Mouse (Mus musculus) T-cell, adult 2 months (primary cell): ENCODE measurements at regions not wholly inside any gene's neighbourhood (a gene's known extent, or its start where the extent isn't known, plus 50 kb on each side); places are given as distances from the start of the nearest gene placed in this dataset.
A peak's percentile ranks its signal among the peaks of the same experiment; 100 is the strongest.

ENCODE experiments used
- DNase-seq: peaks from one replicate; pipeline ENCODE4 v3.0.0; 2022; ENCODE audit warnings: low spot score

DNA sequence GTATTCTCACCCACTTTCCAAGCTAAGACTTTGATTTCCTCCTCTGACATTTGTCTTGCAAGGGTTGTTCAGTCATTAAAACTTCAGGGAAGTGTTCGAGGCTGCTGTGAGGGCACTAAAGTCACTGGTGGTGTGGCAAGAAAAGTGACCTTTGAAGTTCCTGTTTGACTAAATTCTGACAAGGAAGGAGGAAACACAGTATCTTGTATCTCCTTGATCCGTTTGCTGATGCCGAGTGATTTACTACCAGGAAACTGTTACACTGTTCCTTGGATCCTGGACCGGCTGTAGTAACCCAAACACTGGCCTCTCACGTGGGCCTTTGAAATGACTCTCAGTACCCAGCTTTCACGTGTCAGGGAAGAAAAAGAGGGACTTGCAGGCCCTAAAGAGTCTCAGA is 53.5 kb upstream of the Ralgapa2 start:
- no peak for DNase-seq

- no peak for DNase-seq
These were observed 56.2 kb upstream of the Ralgapa2 start for GRCm38 (mm10) chr2:146568171-146568842.

GRCm38 (mm10) chr2:146571036-146571435 is 58.9 kb upstream of the Ralgapa2 start:
- DNase-seq = no peak

DNA sequence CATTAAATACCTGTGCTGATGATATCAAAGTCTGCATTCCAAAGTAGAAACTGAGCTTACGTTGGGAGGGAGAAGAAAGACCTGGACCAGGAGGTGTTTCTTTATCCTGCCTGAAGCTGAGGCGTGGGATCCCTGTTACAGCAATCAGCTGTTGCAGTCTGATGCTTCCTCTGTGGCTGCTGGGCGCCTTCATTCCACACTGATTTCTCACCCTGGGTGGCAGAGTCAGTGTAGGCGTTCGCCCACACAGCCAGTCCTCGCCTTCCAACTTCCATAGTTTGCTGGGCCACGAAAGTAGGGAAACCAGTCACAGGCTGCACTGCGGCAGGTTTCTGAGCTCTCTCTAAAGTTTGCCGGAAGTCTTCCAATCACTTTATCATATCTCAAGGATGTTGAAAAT is 59.7 kb upstream of the Ralgapa2 start:
- no peak for DNase-seq

- DNase-seq = no peak
These were observed 63.6 kb upstream of the Ralgapa2 start for GRCm38 (mm10) chr2:146575610-146576297.

- DNase-seq = no peak
These were observed 64.3 kb upstream of the Ralgapa2 start for GRCm38 (mm10) chr2:146576298-146576905.

GRCm38 (mm10) chr2:146577096-146577495 is 65.0 kb upstream of the Ralgapa2 start:
- DNase-seq = no peak

GRCm38 (mm10) chr2:146581220-146581619 is 69.1 kb upstream of the Ralgapa2 start:
- no peak for DNase-seq

- DNase-seq = no peak
These were observed 71.8 kb upstream of the Ralgapa2 start for GRCm38 (mm10) chr2:146583807-146584388.

GRCm38 (mm10) chr2:146586381-146586780 is 74.2 kb upstream of the Ralgapa2 start:
- no peak for DNase-seq

DNA sequence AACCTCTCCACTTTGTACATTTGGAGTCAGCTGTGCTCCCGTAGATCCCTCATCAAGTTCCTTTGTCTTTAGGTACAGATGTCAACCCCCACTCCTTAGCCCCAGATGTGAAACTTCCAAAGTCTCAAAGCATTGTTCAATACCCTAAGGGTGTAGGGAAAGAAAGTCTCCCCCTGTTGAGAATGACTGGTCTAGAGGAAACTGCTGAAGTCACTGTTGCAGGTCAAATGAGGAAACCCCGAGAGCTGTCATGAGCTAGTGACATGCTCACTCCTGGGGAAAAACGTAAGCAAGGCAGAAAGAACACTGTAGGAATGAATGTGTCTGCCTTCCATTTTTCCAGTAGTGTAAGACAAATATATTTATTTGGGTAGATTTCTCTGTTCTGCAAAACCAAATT is 74.8 kb upstream of the Ralgapa2 start:
- no peak for DNase-seq

DNA sequence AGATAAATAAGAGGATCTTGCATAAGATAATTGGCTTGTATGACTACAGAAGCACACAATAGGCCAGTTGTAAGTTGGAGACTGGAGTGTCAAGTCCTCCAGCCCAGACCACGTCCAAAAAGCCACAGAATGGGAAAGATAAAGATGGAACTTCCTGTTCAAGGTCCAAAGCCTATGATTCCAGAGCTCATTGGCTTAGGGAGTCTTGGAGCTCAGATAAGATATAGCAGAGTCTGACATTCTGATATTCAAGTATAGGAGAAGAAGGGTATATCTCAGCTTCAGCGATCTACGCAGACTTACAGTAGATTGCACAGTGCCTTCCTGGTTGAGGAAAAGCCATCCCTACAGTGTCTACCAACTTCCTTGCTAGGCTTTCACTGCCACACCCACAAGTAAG is 77.7 kb upstream of the Ralgapa2 start:
- no peak for DNase-seq

GRCm38 (mm10) chr2:146593291-146593690 is 81.1 kb upstream of the Ralgapa2 start:
- DNase-seq = no peak

GRCm38 (mm10) chr2:146594212-146594611 is 82.1 kb upstream of the Ralgapa2 start:
- DNase-seq = no peak

DNA sequence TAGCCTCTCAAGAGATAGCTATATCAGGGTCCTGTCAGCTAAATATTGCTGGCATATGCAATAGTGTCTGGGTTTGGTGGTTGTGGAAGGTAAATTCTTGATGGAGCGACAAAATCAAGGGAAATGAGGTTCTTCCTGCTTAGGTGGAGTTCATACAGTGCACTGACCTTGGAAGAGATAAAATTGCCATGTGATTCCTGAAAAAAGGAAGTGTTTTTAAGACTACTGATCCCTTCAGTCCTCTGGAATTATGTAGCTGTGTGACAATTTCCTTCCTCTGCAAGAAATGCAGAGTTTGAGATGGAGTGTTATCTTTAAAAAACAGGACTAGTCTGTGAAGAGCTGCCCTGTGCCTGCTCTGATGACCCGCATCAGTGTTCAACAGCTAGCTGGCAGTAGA is 83.5 kb upstream of the Ralgapa2 start:
- DNase-seq = no peak

GRCm38 (mm10) chr2:146606170-146606569 is 94.0 kb upstream of the Ralgapa2 start:
- no peak for DNase-seq

DNA sequence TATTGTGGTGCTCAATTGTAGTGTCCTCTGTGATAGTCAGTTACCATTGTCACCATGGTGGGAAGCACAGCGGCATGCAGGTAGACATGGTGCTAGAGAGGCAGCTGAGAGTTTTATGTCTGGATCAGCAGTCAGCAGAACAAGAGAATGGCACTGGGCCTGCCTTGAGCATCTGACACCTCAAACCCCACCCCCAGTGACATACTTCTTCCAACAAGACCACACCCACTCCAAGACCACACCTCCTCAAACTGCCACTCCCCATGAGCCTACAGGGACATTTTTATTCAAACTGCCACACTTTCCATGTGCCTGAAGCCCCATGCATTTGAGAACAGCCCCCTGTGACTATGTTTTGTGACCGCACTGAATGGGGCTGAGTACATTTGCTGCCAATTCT is 98.8 kb upstream of the Ralgapa2 start:
- no peak for DNase-seq

GRCm38 (mm10) chr2:146611886-146612521 is 99.9 kb upstream of the Ralgapa2 start:
- peak; percentile 16 for DNase-seq

- DNase-seq = peak; percentile 8
These were observed 100.6 kb upstream of the Ralgapa2 start for GRCm38 (mm10) chr2:146612522-146613288.

DNA sequence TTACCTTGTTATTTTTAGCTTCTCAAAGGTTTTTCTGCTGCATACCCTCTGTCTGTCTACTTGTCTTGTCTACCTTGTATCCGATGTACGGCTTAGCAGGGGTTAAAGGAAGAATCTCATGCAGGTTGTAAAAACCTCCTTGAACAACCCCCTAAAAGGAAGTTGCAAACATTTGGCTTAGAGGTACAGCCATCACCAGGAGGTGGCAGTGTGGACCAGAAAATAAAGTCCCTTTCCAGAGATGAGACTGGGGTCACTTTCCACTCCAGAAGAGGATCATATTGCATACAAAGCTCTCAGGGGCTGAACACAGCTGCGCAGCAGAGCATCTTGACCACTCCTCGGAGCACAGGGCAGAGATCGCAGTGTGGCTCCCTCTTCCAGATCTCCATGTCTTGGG is 109.0 kb upstream of the Ralgapa2 start:
- DNase-seq = no peak

DNA sequence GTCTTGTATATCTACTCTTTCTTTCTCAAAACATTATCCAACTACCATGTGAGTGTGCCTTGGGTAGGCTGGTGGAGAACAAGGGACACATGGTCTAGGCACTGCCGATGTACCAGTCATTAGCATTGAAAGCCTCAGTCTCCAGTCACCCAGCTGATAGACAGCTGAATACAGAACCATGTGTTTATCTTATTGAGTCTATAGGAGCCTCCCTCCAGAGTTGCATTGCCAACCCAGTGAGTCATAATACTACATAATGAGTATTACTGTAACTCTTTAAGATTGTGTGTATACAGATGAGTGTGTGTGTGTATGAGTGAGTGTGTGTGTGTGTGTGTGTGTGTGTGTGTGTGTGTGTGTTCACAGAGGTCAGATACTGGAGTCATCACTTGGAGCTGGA is 110.9 kb upstream of the Ralgapa2 start:
- no peak for DNase-seq

DNA sequence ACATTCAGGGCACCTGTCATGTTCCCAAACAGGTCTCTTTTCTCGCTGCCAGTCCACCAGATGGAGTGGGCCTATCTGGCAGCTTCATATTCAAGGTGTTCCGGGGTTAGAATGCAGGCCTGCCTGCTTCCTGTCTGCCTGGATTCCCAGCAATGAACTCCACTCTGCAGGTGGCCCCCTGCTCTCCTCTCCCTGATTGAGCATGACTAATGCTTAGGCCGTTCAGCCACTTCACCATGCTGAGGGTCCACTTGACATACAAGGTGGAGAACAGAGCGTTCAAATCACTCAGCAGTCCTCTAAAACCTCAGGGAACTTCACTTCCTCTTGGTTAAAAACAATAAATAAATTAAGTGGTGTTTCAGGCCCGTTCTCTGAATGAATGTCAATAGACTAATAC is 112.1 kb upstream of the Ralgapa2 start:
- no peak for DNase-seq
